Mouse (Mus musculus): ENCODE measurements around the gene Podxl2.

- no peak for TF ChIP-seq POLR2AphosphoS2 (IDR thresholded peaks at IDR 0.05; ENCODE audit: insufficient read length, low read depth)
- TF ChIP-seq POLR2A (IDR thresholded peaks at IDR 0.05; ENCODE audit: insufficient read length, low read depth): no peak
- no peak for TF ChIP-seq USF1 (IDR thresholded peaks at IDR 0.05; ENCODE audit: low read depth)
- TF ChIP-seq MAX (IDR thresholded peaks at IDR 0.05; ENCODE audit: low read depth): no peak
These were observed 36.2 kb downstream of the Podxl2 start for GRCm38 (mm10) chr6:88838613-88839012.
